Mouse (Mus musculus) forebrain, embryonic 15.5 days (tissue): Measurements from ENCODE around the gene Drd3. TPM values are rescaled to one million over a fixed set of nuclear protein-coding genes. Genes with fewer than 3 reads are reported as not detected.
A peak's percentile ranks its signal among the peaks of the same experiment; 100 is the strongest.

Experiments
- ATAC-seq: fragments of 200-750 bp; cut with Nextera tagmentation; replicated peaks from 2 replicates; pipeline ENCODE4 v1.8.0; 2017; ENCODE audit warnings: mild to moderate bottlenecking, moderate TSS enrichment, moderate library complexity
- H3K27ac ChIP-seq: fragments of 300-500 bp; sonication (generic); replicated peaks from 2 replicates; pipeline ENCODE4 v1.5.1; 2015; ENCODE audit warnings: mild to moderate bottlenecking, inconsistent platforms
- H3K27me3 ChIP-seq: fragments of 300-500 bp; sonication (generic); 2 replicates; pipeline ENCODE4 v1.6.1; 2015; ENCODE audit warnings: inconsistent platforms
- H3K36me3 ChIP-seq: fragments of 300-500 bp; sonication (generic); 2 replicates; pipeline ENCODE4 v1.6.1; 2015; ENCODE audit warnings: mild to moderate bottlenecking, inconsistent platforms
- H3K4me1 ChIP-seq: fragments of 300-500 bp; sonication (generic); 2 replicates; pipeline ENCODE4 v1.6.1; 2015; ENCODE audit warnings: inconsistent platforms
- H3K4me2 ChIP-seq: fragments of 300-500 bp; sonication (generic); replicated peaks from 2 replicates; pipeline ENCODE4 v1.6.1; 2015; ENCODE audit warnings: mild to moderate bottlenecking, inconsistent platforms
- H3K4me3 ChIP-seq: fragments of 300-500 bp; sonication (generic); 2 replicates; pipeline ENCODE4 v1.5.1; 2015; ENCODE audit warnings: mild to moderate bottlenecking, inconsistent platforms
- H3K9ac ChIP-seq: fragments of 300-500 bp; sonication (generic); replicated peaks from 2 replicates; pipeline ENCODE4 v1.6.1; 2015; ENCODE audit warnings: mild to moderate bottlenecking, inconsistent platforms
- H3K9me3 ChIP-seq: fragments of 300-500 bp; sonication (generic); 2 replicates; pipeline ENCODE4 v1.6.1; 2016; ENCODE audit warnings: inconsistent platforms
- WGBS: fragments of 180-500 bp; shearing (Covaris S2); methylation state at CpG from one replicate; pipeline ENCODE4 v1.1.7; 2015; ENCODE audit warnings: mixed read lengths; 5-methylcytosine and 5-hydroxymethylcytosine counted together
- polyA plus RNA-seq: library from polyadenylated mRNA; unstranded; fragments of >200 nt; fragmentation: Nextera tagmentation; extraction: Ambion mirVana; gene quantifications from 2 replicates; pipeline ENCODE4 v1.2.1, GENCODE M21; 2015

Gene Drd3
- polyA plus RNA-seq, 1 experiment from 2014 or later = not detected

GRCm38 (mm10) chr16:43804364-43804763 is 50.5 kb downstream of the Drd3 start:
- no peaks in the 10 kb centered on the region for H3K27me3 ChIP-seq
- H3K9ac ChIP-seq = no peak overlapping the region
- no peak overlapping the region for H3K4me3 ChIP-seq
- H3K36me3 ChIP-seq = no peaks in the 10 kb centered on the region
- H3K27ac ChIP-seq = no peak overlapping the region
- no peak for ATAC-seq
- H3K4me2 ChIP-seq = no peak overlapping the region
- H3K4me1 ChIP-seq = peaks cover 24% of the 10 kb centered on the region
- 92% methylated on average over 6 of the region's 6 CpGs for WGBS
- no peaks in the 10 kb centered on the region for H3K9me3 ChIP-seq

DNA sequence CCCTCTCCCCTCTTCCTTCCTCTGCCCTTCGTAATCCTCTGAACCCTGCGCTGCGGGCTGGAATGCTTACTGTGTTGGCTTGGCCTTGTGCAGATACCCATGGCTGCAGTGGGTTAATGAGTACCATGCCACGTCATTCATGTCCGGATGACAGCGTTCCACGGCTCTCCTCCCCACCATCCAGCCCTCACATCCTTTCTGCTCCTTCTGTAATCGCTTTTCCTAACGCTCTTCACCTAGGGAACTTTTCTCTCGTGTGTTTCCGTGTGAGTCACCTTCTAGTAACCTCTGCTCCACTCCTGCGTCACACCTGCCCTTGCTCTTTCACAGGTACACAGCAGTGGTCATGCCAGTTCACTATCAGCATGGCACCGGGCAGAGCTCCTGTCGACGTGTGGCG is 53.2 kb downstream of the Drd3 start:
- no peak overlapping the region for H3K4me3 ChIP-seq
- no peak for ATAC-seq
- 79% methylated on average over 16 of the region's 16 CpGs for WGBS

DNA sequence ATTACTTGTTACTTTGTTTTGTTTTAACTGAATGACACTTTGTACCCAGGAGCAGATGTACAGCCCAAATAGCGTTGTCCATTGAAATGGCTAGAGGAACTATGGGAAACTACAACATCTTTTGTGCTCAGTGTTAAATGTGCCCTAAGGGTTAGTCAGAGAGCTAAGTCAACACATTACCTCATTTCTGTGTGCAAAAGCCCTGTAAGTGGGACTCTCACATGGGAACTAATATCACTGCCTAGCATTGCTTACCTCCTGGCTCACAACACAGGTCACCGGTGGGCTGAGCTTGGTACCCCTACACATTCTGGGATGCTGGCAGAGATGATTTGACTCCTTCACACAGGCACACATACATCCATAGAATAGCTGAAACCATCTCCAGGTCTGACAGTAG is 55.6 kb downstream of the Drd3 start:
- no peak for ATAC-seq
- 72% methylated on average over 2 of the region's 2 CpGs for whole genome bisulfite sequencing
- no peak overlapping the region for H3K4me2 ChIP-seq
- H3K27ac ChIP-seq = no peak overlapping the region
- H3K9me3 ChIP-seq = no peaks in the 10 kb centered on the region
- no peak overlapping the region for H3K4me3 ChIP-seq
- H3K9ac ChIP-seq = no peak overlapping the region
- no peaks in the 10 kb centered on the region for H3K4me1 ChIP-seq
- H3K27me3 ChIP-seq = no peaks in the 10 kb centered on the region
- H3K36me3 ChIP-seq = no peaks in the 10 kb centered on the region

More for the DNA sequence above, 53.2 kb downstream of the Drd3 start:
- no peaks in the 10 kb centered on the region for H3K36me3 ChIP-seq
- no peak overlapping the region for H3K4me2 ChIP-seq
- H3K27ac ChIP-seq = no peak overlapping the region
- H3K4me1 ChIP-seq = no peaks in the 10 kb centered on the region
- H3K27me3 ChIP-seq = no peaks in the 10 kb centered on the region
- H3K9ac ChIP-seq = no peak overlapping the region
- H3K9me3 ChIP-seq = no peaks in the 10 kb centered on the region

GRCm38 (mm10) chr16:43811402-43811801 is 57.6 kb downstream of the Drd3 start:
- 88% methylated on average over 1 of the region's 1 CpGs for WGBS
- no peaks in the 10 kb centered on the region for H3K27me3 ChIP-seq
- no peaks in the 10 kb centered on the region for H3K36me3 ChIP-seq
- no peak for ATAC-seq
- no peak overlapping the region for H3K4me3 ChIP-seq
- H3K27ac ChIP-seq = no peak overlapping the region
- no peaks in the 10 kb centered on the region for H3K4me1 ChIP-seq
- no peak overlapping the region for H3K4me2 ChIP-seq
- H3K9me3 ChIP-seq = no peaks in the 10 kb centered on the region
- no peak overlapping the region for H3K9ac ChIP-seq

GRCm38 (mm10) chr16:43814644-43815043 is 60.8 kb downstream of the Drd3 start:
- no peak overlapping the region for H3K9ac ChIP-seq
- no peaks in the 10 kb centered on the region for H3K27me3 ChIP-seq
- no peak for ATAC-seq
- no peaks in the 10 kb centered on the region for H3K4me1 ChIP-seq
- WGBS = 55% methylated on average over 4 of the region's 4 CpGs
- H3K4me3 ChIP-seq = no peak overlapping the region
- no peak overlapping the region for H3K4me2 ChIP-seq
- H3K27ac ChIP-seq = no peak overlapping the region
- no peaks in the 10 kb centered on the region for H3K36me3 ChIP-seq
- no peaks in the 10 kb centered on the region for H3K9me3 ChIP-seq

- 91% methylated on average over 4 of the region's 5 CpGs for WGBS
- Histone ChIP-seq H3K4me1 (no peaks in the 10 kb centered on the region), H3K4me2 (no peak overlapping the region), H3K4me3 (no peak overlapping the region), H3K9me3 (no peaks in the 10 kb centered on the region), H3K9ac (no peak overlapping the region), H3K36me3 (no peaks in the 10 kb centered on the region), H3K27me3 (no peaks in the 10 kb centered on the region), H3K27ac (no peak overlapping the region)
- no peak for ATAC-seq
These were observed 62.5 kb downstream of the Drd3 start for GRCm38 (mm10) chr16:43816321-43816720.

- no peak overlapping the region for H3K4me2 ChIP-seq
- H3K4me3 ChIP-seq = no peak overlapping the region
- no peak for ATAC-seq
- H3K36me3 ChIP-seq = no peaks in the 10 kb centered on the region
- no peak overlapping the region for H3K9ac ChIP-seq
- H3K4me1 ChIP-seq = no peaks in the 10 kb centered on the region
- 96% methylated on average over 6 of the region's 6 CpGs for WGBS
- no peaks in the 10 kb centered on the region for H3K27me3 ChIP-seq
- H3K27ac ChIP-seq = no peak overlapping the region
- no peaks in the 10 kb centered on the region for H3K9me3 ChIP-seq
These were observed 64.6 kb downstream of the Drd3 start for GRCm38 (mm10) chr16:43818404-43818803.

GRCm38 (mm10) chr16:43827492-43827891 is 73.7 kb downstream of the Drd3 start:
- no peaks in the 10 kb centered on the region for H3K36me3 ChIP-seq
- no peak overlapping the region for H3K4me2 ChIP-seq
- no peak overlapping the region for H3K9ac ChIP-seq
- H3K4me3 ChIP-seq = no peak overlapping the region
- 43% methylated on average over 3 of the region's 3 CpGs for WGBS
- H3K27ac ChIP-seq = peak overlapping the region; percentile 49; the same call in 1 of the 2 replicates
- H3K4me1 ChIP-seq = no peaks in the 10 kb centered on the region
- no peaks in the 10 kb centered on the region for H3K9me3 ChIP-seq
- H3K27me3 ChIP-seq = no peaks in the 10 kb centered on the region
- ATAC-seq = peak; percentile 66

DNA sequence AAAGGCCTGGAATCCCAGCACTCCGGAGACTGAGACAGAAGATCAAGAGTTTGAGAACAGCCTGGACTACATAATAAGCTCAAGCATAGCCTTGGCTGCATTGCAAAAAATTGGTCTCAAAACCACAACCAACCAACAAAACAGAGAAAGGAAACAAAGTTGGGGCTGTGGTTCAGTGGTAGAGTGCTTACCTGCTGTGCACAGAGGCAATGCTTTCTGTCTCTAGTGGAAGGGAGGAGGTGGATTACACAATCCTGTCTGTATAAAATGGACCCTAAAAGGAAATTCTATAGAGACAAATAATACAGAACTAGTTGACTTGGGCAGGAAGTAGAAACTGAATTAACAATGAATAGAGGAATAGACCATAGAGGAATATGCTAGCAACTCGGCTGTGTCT is 78.1 kb downstream of the Drd3 start:
- Histone ChIP-seq H3K9me3 (no peaks in the 10 kb centered on the region), H3K4me2 (no peak overlapping the region), H3K36me3 (no peaks in the 10 kb centered on the region), H3K4me3 (no peak overlapping the region), H3K9ac (no peak overlapping the region), H3K4me1 (no peaks in the 10 kb centered on the region), H3K27me3 (no peaks in the 10 kb centered on the region), H3K27ac (no peak overlapping the region)
- 93% methylated on average over 2 of the region's 2 CpGs for WGBS
- no peak for ATAC-seq

DNA sequence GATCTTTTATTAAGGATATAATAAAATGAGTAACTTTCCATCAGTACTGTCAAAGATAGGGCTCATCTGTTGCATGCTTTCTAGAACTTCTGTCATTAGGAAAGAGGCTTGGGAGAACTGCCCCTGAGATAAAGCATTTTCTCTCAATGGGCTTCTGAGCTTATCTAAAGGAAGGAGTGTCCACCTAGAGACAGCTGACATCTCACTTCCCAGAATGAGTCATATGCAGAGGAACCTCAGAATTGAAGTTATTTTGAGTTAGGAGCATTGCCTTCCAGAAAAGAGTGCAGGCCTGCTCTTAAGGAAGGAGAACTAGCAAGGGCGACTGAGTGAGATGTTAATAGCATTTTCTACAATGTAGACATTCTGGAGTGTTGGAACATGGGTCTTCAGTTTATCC is 87.4 kb downstream of the Drd3 start:
- no peaks in the 10 kb centered on the region for H3K9me3 ChIP-seq
- H3K27me3 ChIP-seq = no peaks in the 10 kb centered on the region
- H3K36me3 ChIP-seq = no peaks in the 10 kb centered on the region
- H3K4me3 ChIP-seq = no peak overlapping the region
- ATAC-seq = no peak
- no peak overlapping the region for H3K4me2 ChIP-seq
- H3K27ac ChIP-seq = no peak overlapping the region
- no peaks in the 10 kb centered on the region for H3K4me1 ChIP-seq
- H3K9ac ChIP-seq = no peak overlapping the region
- 96% methylated on average over 1 of the region's 1 CpGs for WGBS

DNA sequence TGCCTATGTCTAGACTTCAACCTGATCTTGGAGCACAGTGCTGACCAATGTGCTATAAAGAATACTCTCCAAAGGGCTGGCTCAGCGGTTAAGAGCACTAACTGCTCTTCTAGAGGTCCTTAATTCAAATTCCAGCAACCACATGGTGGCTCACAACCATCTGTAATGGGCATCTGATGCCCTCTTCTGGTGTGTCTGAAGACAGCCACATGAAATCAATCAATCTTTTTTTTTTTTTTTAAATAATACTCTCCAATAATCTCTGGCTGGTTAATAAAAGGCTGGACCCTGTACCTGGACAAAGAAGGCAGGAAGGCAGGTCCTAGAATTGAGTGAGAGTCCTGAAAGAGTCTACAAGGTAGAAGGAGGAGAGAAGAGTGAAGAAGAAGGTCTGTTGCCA is 96.0 kb downstream of the Drd3 start:
- H3K4me2 ChIP-seq = no peak overlapping the region
- no peaks in the 10 kb centered on the region for H3K4me1 ChIP-seq
- H3K27me3 ChIP-seq = no peaks in the 10 kb centered on the region
- no peak overlapping the region for H3K27ac ChIP-seq
- H3K36me3 ChIP-seq = no peaks in the 10 kb centered on the region
- ATAC-seq = no peak
- H3K9ac ChIP-seq = no peak overlapping the region
- no peaks in the 10 kb centered on the region for H3K9me3 ChIP-seq
- WGBS = 73% methylated on average over 1 of the region's 1 CpGs
- H3K4me3 ChIP-seq = no peak overlapping the region

DNA sequence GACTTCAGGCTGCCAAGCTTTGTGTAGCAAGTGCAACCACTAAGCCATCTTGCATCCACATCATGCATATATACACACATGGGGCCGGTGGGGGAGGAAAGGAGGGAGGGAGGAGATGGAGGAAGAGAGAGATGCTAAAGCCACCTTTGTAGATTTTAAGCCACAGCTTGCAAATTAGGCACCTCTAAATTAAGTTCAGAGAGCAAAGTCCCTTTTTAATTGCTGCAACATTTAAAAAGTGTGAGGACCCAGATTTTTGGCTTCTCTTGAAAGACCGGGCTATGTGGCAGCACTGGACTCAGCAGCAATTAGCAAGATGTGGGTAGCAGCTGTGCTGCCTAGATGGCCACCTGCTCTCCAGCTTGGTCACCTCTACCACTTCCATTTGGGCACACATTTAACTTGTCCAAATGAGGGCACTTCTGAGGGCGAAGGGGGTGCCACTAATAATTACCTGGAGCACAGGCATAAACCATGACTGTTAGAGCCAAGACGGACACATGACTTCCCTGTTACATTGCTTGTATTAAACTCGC is 105.2 kb downstream of the Drd3 start:
- H3K4me2 ChIP-seq = no peak overlapping the region
- H3K27ac ChIP-seq = no peak overlapping the region
- H3K27me3 ChIP-seq = no peaks in the 10 kb centered on the region
- H3K9me3 ChIP-seq = no peaks in the 10 kb centered on the region
- WGBS = 74% methylated on average over 5 of the region's 5 CpGs
- no peak overlapping the region for H3K4me3 ChIP-seq
- H3K9ac ChIP-seq = no peak overlapping the region
- H3K4me1 ChIP-seq = no peaks in the 10 kb centered on the region
- peak; percentile 78 for ATAC-seq
- peaks cover 16% of the 10 kb centered on the region for H3K36me3 ChIP-seq

- no peak for ATAC-seq
- Histone ChIP-seq H3K4me1 (no peaks in the 10 kb centered on the region), H3K27ac (no peak overlapping the region), H3K36me3 (peaks cover 20% of the 10 kb centered on the region), H3K27me3 (no peaks in the 10 kb centered on the region), H3K4me3 (no peak overlapping the region), H3K9ac (no peak overlapping the region), H3K9me3 (no peaks in the 10 kb centered on the region), H3K4me2 (no peak overlapping the region)
- WGBS = 86% methylated on average over 6 of the region's 6 CpGs
These were observed 106.8 kb downstream of the Drd3 start for GRCm38 (mm10) chr16:43860624-43861023.
